Mouse (Mus musculus) olfactory bulb, adult 2 months (tissue): Measurements from ENCODE around the gene Prep.

Experiments used
- CTCF ChIP-seq: fragments of 200-500 bp; IDR thresholded peaks from 2 replicates; pipeline ENCODE4 v1.5.1; 2012; ENCODE audit warnings: low read depth, mild to moderate bottlenecking, low read length, moderate library complexity; ENCODE audit not compliant: insufficient read depth
- POLR2A ChIP-seq: fragments of 200-500 bp; IDR thresholded peaks from 2 replicates; pipeline ENCODE4 v1.6.1; 2012; ENCODE audit warnings: mild to moderate bottlenecking, low read depth, low read length, moderate library complexity; ENCODE audit not compliant: insufficient read depth

DNA sequence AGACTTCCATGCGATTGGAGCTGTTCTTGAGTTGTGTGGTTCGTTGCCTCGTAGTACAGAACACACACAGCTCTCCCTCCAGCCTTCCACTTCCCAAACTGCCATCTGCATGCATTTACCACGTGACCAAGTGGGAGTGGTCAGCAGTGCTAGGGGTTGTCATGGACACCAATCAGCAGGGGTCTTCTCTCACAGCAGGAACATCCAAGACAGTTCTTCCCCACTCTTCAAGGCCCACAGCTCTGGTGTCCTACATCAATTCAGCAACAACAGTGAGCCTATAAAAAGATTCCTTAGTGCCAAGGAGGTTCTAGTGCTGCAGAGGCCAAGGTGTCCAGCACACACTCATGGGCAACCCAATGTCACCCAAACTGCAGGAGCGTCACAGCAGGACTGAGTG, 84.1 kb downstream of the Prep start:
- no peak for TF ChIP-seq CTCF
- no peak for TF ChIP-seq POLR2A
